Mouse (Mus musculus) liver, adult 2 months (tissue): ENCODE measurements around the gene Gm20388.

Source experiments
- CTCF ChIP-seq: fragments of 200-500 bp; IDR thresholded peaks from 2 replicates; pipeline ENCODE4 v1.5.1; 2011; ENCODE audit warnings: low read depth, low read length, control low read depth
- POLR2A ChIP-seq: fragments of 200-500 bp; IDR thresholded peaks from 2 replicates; pipeline ENCODE4 v1.6.1; 2011; ENCODE audit warnings: low read length, control low read depth; ENCODE audit not compliant: insufficient read depth; ENCODE audit errors: extremely low read depth

DNA sequence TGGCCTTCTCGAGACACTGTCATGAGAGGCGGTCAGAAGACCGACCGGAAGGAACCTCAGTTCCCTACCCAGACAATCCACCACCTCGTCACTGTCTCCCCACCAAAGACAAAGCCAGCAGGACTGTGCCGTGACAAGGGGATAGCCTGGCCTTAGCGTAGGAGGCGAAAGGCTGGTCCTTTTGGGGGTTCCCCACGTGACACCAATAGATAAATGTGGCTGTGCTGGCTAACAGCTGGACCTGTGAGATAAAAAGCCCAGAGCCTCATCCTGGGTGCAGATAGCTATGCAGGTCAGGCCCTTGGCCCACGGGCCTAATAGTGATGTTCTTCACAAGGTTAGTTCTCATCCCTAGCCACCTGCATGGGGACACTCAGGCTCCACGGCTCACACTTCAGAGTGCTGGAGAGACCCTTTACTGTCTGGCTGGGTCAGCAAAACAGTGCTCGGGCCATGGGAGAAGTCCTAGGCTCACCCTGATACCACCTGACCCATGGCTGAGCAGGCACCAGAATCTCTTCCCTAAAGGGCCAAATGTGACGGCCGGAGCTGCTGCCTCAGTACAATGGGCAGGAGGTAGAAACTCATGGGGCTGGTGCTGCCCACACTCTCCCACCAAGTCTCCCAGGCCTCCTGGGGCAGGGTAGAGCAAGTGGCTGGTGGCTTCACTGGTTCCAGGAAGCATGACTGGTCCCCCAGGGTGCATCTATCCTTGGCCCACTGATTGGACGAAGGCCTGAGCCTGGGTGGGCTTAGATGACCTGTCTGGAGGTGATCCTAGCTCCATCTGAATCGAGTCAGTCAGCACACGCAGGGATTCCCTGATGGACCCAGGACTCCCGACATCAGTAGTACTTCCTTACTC is 1988.8 kb downstream of the Gm20388 start:
- TF ChIP-seq CTCF: no peak
- TF ChIP-seq POLR2A: no peak
